Mouse (Mus musculus): ENCODE measurements around the gene Btbd9.
"Not testable (repeated sequence)": the region's sequence is repeated elsewhere in the genome, so short reads cannot be mapped to it uniquely, and the experiment has no call there.

The Btbd9 gene

DNA sequence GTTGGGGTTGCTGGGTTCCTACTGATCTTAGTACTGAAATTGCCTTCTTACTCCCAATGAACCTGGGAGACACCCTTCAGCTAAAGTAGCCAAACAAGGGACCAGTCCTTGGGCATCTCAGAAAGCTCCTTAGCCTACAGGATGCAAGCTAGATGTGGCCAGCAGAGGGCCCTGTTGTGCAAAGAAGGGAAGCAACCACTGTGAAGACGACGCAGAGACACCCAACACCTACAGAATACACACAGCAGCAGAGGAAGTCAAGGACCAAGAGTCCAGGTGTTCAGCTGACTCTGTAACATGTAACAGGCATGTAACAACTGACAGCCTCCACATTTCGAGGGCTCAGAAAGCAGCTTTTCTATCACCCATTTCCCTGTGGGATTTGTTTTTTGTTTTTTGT lies 16.8 kb downstream of the Btbd9 start:
- DNase-seq (ENCODE audit: low read depth in 1 of 2, low spot score in 2 of 2) = peak; percentile 20 to 57

DNA sequence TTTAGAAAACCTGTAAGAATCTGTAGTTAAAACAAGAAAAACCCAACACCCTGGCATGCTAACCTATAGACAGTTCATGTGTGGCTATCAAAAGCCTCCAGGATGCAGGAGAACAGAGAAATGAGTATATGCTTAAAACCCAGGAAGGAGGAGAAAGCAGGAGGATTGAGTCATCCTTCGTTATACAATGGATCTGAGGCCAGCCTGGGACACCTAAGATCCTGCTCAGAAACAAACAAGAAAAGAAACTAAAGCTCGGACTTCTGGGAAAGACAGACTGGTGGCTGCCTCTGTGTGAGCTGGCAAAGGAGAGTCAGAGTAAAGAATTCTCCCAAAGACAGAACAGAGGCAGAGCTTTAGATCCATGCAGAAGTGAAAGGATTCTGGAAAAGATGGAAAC lies 17.7 kb downstream of the Btbd9 start:
- no peak for DNase-seq (ENCODE audit: low read depth in 1 of 2, low spot score in 2 of 2)

GRCm38 (mm10) chr17:30556512-30556911 lies 19.8 kb downstream of the Btbd9 start:
- no peak for DNase-seq (ENCODE audit: low read depth in 1 of 2, low spot score in 2 of 2)

DNA sequence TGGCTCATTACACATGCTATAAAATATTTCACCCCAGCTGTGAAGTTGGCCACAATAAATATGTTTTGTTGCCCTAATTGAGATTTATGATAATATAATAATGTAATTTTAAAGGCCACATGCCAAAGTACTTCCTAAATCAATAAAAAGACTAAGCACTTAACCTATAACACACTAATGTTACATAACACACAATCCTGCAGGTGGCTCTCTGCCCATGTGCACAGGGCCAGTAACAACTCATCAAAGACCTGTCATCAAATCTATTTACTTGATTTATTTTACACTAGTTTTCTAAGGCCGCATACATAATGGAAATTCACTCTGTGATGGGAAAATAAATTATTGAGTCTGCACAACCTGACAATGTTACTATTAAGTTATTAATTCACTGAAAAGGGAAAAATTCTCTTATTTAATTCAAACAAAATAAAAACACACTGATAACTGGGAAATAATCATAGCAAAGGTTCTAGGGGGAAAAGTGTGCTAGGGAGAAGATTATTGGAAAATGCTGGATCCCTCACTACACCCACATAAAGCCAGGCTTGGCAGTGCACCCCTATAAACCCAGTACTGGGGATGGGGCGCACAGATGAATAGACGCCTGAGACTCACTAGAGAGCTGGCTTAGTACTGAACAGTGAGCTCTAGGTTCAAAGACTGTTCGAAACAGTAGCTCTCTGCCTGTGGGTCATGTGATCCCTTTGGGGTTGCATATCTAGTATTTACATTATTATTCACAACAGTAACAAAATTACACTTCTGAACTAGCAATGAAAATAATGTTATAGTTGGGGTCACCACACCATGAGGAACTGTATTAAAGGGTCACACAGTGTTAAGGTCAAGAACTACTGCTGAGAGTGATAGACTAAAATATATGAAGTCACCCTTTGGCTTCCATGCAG lies 23.0 kb downstream of the Btbd9 start:
- no peak for DNase-seq (ENCODE audit: low read depth in 1 of 2, low spot score in 2 of 2)

GRCm38 (mm10) chr17:30550774-30551107 lies 25.5 kb downstream of the Btbd9 start:
- no peak for DNase-seq (ENCODE audit: low read depth in 1 of 2, low spot score in 2 of 2)

GRCm38 (mm10) chr17:30549899-30550773 lies 26.2 kb downstream of the Btbd9 start:
- DNase-seq (ENCODE audit: low read depth in 1 of 2, low spot score in 2 of 2) = no peak

DNA sequence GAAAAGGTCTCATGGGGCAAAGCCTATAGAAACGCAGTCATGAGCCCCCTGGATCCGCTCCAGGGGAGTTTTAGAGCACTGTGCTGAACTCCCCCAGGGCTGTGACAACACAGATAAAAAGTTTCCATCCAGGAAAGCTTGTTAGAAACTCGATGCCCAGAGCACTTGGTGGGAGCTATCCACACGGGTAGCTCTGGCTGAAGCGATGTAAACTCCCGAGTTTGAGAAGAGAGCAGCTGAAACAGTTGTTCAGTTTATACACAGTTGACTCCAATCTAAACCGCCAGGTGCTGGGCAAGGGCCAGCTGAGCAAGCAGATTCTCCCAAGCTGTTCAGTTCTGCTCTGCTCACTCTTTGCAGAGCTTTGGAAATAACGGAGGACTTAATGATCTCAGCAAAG lies 37.2 kb downstream of the Btbd9 start:
- DNase-seq (ENCODE audit: low read depth in 1 of 2, low spot score in 2 of 2) = no peak

- no peak for DNase-seq (ENCODE audit: low read depth in 1 of 2, low spot score in 2 of 2)
Observed at GRCm38 (mm10) chr17:30536651-30537050, 39.6 kb downstream of the Btbd9 start.

- DNase-seq (ENCODE audit: low read depth in 1 of 2, low spot score in 2 of 2) = no peak
Observed at GRCm38 (mm10) chr17:30533098-30533497, 43.2 kb downstream of the Btbd9 start.

DNA sequence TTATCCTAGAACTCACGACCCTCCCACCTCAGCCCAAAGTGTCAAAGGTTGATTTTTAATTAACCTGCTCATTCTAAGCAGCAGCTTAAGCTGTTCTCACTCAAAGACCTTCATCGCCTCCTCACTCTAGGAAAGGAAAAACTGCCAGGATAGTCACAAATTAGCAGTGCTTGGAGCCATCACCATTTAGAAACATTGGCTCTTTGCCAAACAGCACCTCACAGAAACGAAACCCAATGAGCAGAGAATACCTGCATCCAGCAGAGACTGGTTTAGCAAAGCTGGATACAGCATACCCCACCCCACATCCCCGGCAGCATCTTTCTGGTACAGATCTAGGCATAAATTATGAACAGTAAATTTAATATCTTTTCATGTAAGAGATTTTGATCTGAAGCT lies 45.7 kb downstream of the Btbd9 start:
- no peak for DNase-seq (ENCODE audit: low read depth in 1 of 2, low spot score in 2 of 2)

DNA sequence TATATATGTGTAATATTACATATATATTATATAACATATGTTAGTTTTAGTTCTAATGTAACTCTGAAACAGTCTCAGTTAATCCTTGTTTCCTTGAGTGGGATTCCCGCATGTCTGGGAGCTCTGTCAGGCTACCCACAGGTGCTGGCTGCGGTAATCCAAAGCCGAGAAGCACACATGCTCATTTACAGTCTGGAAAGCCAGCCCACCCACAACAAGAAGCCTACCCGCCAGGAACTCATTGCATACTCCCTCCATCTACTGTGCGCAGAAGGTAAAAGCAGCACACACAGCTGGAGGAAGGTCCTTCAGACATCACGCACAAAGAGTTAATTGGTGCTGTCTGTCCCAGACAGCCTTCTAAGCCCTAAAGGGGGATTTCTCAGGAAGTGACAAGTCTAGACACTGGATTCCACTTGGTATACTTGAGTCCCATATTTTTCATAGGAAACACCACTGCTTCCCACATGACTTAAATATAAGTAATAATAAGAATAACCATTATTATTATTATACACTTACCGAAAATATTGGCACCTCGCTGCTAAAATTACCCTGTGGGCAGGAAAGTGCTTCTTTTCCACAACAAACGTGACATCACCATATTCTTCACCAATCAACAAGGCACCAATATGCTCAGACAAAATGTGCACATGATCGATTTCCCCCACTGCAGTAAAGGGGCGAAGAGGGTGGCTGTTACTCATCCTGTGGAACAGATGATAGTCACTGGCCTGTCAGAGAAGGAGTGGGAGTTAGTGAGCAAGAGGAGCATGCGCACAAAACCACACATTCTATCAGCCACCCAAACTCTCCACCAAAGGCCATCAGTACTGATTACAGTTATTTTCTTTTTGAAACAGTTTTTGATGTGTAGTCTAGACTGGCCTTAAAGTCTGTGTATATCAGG lies 46.4 kb downstream of the Btbd9 start:
- DNase-seq (ENCODE audit: low read depth in 1 of 2, low spot score in 2 of 2) = no peak

DNA sequence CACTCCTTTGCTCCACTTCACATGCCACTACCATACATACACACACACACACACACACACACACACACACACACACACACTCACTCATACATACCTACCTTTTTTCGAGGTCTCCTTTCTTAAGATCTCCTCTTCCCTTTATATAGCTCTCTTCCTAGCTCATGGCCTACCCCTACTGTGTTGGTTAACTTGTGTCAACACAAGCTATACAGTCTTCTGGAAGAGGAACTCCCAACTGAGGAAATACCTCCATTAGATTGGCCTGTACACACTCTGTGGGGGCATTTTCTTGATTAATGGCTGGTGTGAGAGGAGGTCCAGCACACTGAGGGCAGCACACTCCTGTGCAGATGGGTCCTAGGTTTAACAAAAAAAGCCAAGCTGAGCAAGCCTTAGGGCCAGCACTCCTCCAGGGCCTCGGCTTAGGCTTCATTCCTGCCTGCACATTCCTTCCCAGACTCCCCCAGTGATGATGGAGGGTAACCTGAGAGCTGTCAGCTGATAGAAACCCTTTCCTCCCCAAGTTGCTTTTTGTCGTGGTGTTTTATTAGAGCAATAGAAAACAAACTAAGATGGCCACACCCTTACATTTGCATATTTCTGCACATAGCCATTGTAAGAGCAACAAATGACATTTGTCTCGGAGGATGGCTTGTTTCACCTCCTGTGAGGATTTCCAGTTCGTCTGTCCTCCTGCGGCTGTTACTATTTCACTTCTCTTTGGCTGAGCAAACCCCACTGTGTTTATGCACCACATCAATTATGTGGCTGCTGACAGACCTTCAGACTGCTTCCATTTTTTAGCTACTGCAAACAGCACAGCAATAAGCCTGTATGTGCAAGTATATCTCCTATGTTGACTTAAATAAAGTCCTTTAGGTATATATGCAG lies 50.6 kb downstream of the Btbd9 start:
- DNase-seq (ENCODE audit: low read depth in 1 of 2, low spot score in 2 of 2) = no peak

- DNase-seq (ENCODE audit: low read depth in 1 of 2, low spot score in 2 of 2) = no peak
Observed at GRCm38 (mm10) chr17:30524451-30524850, 51.8 kb downstream of the Btbd9 start.

DNA sequence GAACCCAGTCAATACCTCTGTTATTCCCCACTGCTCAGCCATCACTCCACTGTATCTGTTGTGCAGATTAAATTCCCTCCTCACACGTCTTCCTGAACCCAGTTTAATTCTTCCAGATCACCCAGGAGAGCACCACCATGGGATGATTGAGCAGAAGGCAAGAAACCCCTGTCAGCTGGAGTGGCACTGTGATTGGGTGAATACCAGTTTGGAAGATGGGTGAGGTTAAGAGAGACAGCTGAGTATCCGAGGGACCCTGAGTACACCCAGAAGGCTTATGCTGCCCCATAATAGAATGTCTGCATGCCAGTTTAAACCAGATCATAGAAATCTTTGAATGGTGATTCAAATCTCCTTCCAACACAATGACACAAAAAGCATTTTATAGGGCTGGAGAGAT lies 52.5 kb downstream of the Btbd9 start:
- DNase-seq (ENCODE audit: low read depth in 1 of 2, low spot score in 2 of 2) = no peak

GRCm38 (mm10) chr17:30522406-30523078 lies 53.7 kb downstream of the Btbd9 start:
- no peak for DNase-seq (ENCODE audit: low read depth in 1 of 2, low spot score in 2 of 2)

GRCm38 (mm10) chr17:30519172-30519512 lies 57.1 kb downstream of the Btbd9 start:
- DNase-seq (ENCODE audit: low read depth in 1 of 2, low spot score in 2 of 2) = not testable (repeated sequence)

GRCm38 (mm10) chr17:30518431-30519171 lies 57.7 kb downstream of the Btbd9 start:
- peak in 1 of 2 experiments; percentile 54 for DNase-seq (ENCODE audit: low read depth in 1 of 2, low spot score in 2 of 2)

DNA sequence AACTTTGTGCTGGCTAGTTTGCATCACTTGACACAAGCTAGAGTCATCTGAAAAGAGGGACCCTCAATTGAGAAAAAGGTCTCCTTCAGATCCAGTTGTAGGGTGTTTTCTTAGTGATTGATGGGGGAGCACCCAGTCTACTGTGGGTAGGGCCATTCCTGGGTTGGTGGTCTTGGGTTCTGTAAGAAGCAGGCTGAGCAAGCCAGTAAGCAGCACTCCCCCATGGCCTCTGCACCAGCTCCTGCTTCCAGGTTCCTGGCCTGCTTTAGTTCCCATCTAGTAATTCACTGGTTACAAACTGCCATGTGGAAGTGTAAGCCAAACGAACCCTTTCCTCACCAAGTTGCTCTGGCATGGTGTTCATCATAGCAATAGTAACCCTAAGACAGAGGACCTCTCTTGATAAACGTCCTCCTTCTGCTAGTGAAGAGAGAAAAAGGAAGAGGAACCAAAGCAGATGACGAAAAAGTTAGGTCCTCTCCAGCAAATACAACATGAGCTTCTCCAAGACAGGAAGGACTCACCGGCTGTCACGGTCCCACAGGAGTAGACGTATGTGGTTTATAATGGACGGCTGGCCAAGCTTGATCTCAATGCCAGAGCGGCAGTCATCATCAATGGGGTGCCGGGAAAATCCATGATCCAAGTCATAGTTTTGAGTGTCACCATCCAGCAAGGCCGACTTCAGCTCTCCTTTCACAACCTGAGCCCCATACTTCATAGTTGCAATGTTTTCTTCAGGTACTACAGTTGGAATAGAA lies 59.5 kb downstream of the Btbd9 start:
- no peak for DNase-seq (ENCODE audit: low read depth in 1 of 2, low spot score in 2 of 2)

All from monocyte, adult 2 months (primary cell).